Mouse (Mus musculus) left cerebral cortex, postnatal 25 days (tissue): ENCODE data around the gene Myo5a. TPM values are rescaled to one million over a fixed set of nuclear protein-coding genes. Genes with fewer than 3 reads are reported as not detected.

ENCODE experiments used
- DNase-seq, 2 experiments: peaks; one replicate each; pipeline ENCODE4 v3.0.0; 2022; ENCODE audit warnings: low spot score in 2 of 2, mixed read lengths in 1 of 2
- intact Hi-C: fragments of 180-260 bp; cut with DNase I; formaldehyde crosslinking; loops from one replicate; pipeline ENCODE4 v1.15.1; 2025
- total RNA-seq, 2 experiments: library from RNA; stranded (reverse); gene quantifications; 2 replicates each; pipeline ENCODE4 v1.2.3; 2021

The Myo5a gene
- total RNA-seq, 2 experiments from 2014 or later, result 289 to 293 TPM

- intact Hi-C loops, result no loop called here
- DNase-seq, result no peak
Measured at GRCm38 (mm10) chr9:75064678-75065331, 6.0 kb upstream of the Myo5a start.

GRCm38 (mm10) chr9:75071029-75071705, 352 bp downstream of the Myo5a start:
- intact Hi-C loops, result loop anchor here (1.0 to 5.0 kb wide), 3 partner anchors 61 to 191 kb away; no protein-coding TSS in a partner anchor

DNA sequence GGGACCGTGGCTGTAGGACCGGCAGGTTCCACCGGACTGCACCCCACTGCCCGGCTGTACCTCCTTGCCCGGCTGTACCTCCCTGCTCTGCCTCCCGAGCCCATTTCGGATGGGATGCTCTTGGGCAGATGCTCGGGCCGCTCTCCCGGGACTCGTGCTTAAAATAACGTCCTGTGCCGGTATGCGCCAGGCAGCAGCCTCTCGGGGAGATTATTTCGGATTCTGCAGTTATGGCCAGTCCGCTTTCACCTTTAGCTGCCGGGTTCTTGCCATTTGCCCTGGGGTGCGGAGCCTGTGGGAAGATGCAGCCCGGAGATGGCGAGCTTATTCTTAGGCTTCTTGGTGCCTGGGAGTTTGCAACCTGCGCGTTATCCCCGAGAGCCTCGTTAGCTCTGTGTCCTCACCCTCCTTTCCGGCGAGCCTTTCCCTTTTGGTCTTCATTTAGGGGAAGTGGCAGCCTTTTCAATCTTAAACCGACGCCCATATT, 934 bp downstream of the Myo5a start:
- peak in 1 of 2 experiments; percentile 55 for DNase-seq
- intact Hi-C loops, result loop anchor here (1.0 to 5.0 kb wide), 3 partner anchors 61 to 191 kb away; no protein-coding TSS in a partner anchor

More at GRCm38 (mm10) chr9:75071029-75071705, 352 bp downstream of the Myo5a start:
- DNase-seq, result peak; percentile 79 to 84

GRCm38 (mm10) chr9:75072361-75072760, 1.5 kb downstream of the Myo5a start:
- DNase-seq, result no peak
- intact Hi-C loops, result loop anchor here (5.0 kb wide), 2 partner anchors 60 to 190 kb away; no protein-coding TSS in a partner anchor

DNA sequence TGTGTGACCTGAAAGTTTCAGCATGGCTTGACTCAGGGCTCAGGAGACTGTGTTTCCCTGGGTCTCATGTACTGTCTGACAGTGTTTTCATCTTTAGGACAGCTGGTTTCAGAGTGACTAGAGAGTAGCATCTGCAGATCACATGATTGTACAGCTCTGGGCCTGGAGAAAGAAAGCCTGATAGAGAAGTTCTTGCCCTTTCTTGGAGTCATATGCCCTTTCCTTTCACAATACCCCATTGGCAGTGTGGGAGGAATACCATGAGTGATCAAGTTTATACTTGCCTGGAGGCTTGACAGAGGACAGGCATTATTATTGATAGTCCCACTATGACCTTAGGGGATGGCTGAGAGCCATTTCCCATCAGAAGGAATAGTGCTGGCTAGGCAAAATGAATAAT, 6.4 kb downstream of the Myo5a start:
- DNase-seq, result no peak
- intact Hi-C loops, result no loop called here

- DNase-seq, result peak in 1 of 2 experiments; percentile 37
- intact Hi-C loops, result no loop called here
Measured at GRCm38 (mm10) chr9:75085242-75085824, 14.5 kb downstream of the Myo5a start.

DNA sequence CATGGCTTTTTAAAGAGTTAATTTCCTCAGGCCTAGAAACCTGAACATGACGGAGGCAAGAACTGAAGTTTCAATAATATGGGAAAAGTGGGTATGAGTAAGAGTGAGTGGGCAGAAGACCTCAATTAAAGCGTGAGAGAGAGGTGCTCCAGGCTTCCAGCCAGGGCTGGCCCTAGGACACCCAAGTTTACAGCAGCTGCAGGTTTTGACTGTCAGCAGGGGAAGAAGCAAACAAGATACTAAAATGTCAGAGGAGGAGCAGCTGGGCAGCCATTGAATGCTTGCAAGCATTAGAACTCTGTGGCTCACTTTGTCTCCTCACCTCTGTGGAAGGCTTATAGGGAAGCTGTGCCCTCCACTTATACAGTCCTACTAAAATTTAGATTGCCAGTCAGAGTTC, 17.0 kb downstream of the Myo5a start:
- intact Hi-C loops, result no loop called here
- no peak for DNase-seq

DNA sequence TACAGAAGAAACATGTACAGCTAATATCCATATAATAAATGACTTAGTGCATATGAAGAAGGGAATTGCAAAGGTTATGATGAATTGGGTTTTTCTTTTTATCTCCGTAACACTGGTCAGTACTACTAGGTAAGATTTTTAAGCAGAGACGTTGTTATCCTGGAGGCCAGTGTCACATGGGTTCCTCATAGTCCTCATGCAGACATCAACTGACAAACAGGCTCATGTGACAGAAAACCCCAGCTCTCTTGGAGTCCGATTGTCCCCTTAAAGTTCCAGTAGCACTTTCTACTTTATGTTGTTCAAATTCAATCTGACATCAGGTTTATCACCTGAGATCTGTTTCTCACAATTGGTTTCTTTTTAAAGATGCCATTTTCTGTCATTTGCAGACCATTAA, 18.5 kb downstream of the Myo5a start:
- DNase-seq, result no peak
- intact Hi-C loops, result no loop called here

GRCm38 (mm10) chr9:75092134-75092533, 21.3 kb downstream of the Myo5a start:
- no peak for DNase-seq
- intact Hi-C loops, result no loop called here

GRCm38 (mm10) chr9:75094762-75095161, 23.9 kb downstream of the Myo5a start:
- intact Hi-C loops, result no loop called here
- DNase-seq, result no peak

DNA sequence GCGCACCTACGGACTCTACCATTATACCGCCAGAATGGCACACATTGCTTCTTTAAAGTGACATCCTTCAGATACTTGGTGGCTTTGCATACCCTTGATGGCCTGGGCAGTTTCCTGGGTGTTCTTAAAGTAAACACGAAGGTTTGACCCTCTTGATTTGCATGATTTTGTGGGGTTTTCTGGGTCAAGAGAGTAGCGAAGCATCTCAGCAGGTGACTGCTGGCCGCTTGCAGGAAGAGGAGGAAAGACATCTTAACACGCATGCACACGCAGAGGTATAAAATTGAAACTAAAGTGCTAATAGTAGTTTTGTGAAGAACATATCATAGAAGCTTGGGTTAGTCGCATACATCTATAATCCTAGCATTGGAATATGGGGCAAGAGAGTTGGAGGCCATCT, 28.1 kb downstream of the Myo5a start:
- DNase-seq, result no peak
- intact Hi-C loops, result no loop called here

GRCm38 (mm10) chr9:75100157-75100781, 29.5 kb downstream of the Myo5a start:
- intact Hi-C loops, result no loop called here
- DNase-seq, result peak in 1 of 2 experiments; percentile 77

DNA sequence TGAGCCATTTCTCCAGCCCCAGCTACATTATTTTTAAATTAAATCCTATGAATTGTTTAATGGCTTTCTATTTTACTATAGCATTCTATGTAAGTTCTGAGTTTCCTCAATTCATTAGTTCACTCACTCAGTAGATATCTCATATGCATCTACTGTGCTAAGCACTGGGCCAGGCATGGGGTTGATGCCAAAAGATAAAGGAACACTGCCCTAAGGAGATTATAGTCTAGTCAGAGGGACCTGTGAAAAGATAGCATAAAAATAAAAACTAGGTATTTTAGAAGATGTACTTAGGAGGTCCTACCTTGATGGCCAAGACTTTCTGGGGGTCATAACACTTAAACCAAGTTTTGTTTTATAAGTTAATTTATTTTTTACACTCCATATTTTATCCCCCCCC, 31.3 kb downstream of the Myo5a start:
- intact Hi-C loops, result no loop called here

GRCm38 (mm10) chr9:75116571-75117177, 45.9 kb downstream of the Myo5a start:
- intact Hi-C loops, result no loop called here
- DNase-seq, result no peak

More for the DNA sequence above, 31.3 kb downstream of the Myo5a start:
- DNase-seq, result no peak

DNA sequence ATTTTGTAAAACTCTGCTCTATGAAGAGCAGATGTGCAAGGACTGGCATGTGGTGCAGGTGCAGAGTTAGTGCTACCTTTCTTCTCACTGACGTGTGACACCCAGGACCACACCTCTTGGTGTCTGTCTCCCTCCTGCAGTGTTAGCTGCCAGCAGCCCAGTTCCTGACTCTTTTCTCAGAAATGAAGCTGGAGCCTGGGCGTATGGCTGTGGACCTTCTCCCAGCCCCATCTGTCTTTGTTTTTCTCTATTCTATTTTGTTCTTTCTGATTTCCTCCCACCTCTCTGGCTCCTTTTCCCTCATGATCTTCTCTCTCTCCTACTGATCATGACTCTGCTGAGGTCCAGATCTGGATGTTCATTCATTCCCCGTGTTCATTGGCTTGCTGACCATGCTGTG, 50.3 kb downstream of the Myo5a start:
- DNase-seq, result peak in 1 of 2 experiments; percentile 72
- intact Hi-C loops, result no loop called here

DNA sequence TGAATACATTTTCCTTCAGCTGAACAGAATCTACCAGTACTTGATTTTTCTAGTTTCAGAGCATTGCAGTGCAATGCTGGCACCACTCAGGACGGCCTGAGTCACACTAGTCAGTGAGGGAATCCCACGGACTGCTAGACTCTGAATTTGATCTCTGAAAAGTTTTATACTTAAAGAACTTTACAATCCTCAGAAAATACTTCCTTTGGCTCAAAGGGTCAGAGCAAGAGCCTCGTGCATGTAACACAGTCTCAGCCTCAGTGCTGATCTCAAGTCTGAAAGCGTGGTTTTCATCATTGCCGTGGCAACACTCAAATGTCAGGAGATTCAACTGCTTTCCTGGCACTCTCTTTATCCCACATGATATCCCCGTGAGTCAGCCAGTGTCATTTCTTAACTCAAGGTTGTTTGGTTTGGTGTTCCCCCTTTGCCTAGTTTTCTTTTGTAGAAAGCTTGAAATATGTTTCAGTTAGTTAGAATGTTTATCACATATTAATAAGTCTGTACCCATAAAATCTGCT, 53.4 kb downstream of the Myo5a start:
- intact Hi-C loops, result no loop called here
- peak in 1 of 2 experiments; percentile 32 for DNase-seq

DNA sequence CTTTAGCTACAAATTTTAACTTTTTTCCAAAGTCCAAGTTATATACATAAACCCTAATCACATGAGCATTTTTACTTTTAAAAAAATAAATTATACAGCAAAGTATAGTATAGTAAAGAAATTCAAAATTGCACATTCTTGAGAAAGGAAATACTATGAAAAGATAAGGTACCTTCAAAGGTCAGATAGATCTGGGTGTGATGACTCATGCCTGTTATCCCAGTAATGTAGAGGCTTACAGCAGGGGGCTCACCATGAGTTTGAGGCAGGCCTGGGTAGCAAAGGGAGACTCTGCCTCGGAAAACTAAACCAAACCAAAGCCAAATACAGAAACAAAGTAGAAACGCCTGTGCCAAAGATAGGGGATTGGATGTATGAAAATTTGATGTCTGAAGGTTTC, 59.7 kb downstream of the Myo5a start:
- DNase-seq, result no peak
- intact Hi-C loops, result loop anchor here (5.0 kb wide), 1 partner anchor 58 kb away; the partner anchor contains the start of gene Myo5a

GRCm38 (mm10) chr9:75146911-75147310, 76.1 kb downstream of the Myo5a start:
- DNase-seq, result no peak
- intact Hi-C loops, result no loop called here

DNA sequence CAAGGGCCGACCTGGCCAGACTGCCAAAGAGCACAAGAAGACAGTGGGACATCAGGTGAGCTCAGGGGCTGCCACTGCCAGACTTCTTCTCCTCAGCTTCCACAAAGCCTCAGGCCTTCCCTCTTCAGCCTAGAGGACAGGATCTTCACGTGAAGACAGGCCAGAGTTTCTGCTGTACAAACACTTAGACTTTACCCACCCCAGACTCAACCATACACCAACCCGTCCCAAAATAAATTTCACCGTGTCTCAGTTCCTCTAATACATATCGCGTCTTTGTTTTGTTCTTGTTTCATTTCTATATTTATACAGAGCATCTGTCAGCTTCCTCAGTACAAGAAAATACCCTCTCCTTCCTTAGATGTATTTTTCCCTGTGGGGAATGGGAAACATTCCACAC, 89.7 kb downstream of the Myo5a start:
- intact Hi-C loops, result no loop called here

More for the DNA sequence above, 89.7 kb downstream of the Myo5a start:
- DNase-seq, result peak in 1 of 2 experiments; percentile 57
